Mouse (Mus musculus): ENCODE measurements around the gene Rhod. TPM values are rescaled to one million over a fixed set of nuclear protein-coding genes. Genes with fewer than 3 reads are reported as not detected.

Rhod gene
- total RNA-seq (2023; ENCODE audit: inconsistent age) = 0.57 to 1.1 TPM (median 1.0 TPM) in 3 of 4 replicates, not detected in the other

GRCm38 (mm10) chr19:4439161-4439801 is at the start of gene Rhod:
TSS of gene Rhod (minus strand) at chr19:4439432.

GRCm38 (mm10) chr19:4477345-4478189 is 38.3 kb upstream of the Rhod start, which contains the start of gene Syt12:
TSS of gene Syt12 (minus strand) at chr19:4477447.

GRCm38 (mm10) chr19:4397798-4398629 is 41.2 kb downstream of the Rhod start, which contains the start of gene Kdm2a:
TSS of gene Kdm2a (minus strand) at chr19:4398285.

Other genes starting within 250 kb of the Rhod start
- 250 to 285 TPM (median 268 TPM) in 4 replicates for gene Tbc1d10c, start 248.1 kb downstream of the Rhod start, total RNA-seq (2023; ENCODE audit: inconsistent age)
- 381 to 449 TPM (median 412 TPM) in 4 replicates for gene Ppp1ca, start 247.4 kb downstream of the Rhod start, total RNA-seq (2023; ENCODE audit: inconsistent age)
- gene Rad9a, start 237.8 kb downstream of the Rhod start, total RNA-seq (2023; ENCODE audit: inconsistent age) = 53.6 to 56.9 TPM (median 55.2 TPM) in 4 replicates
- gene Clcf1, start 225.2 kb downstream of the Rhod start, total RNA-seq (2023; ENCODE audit: inconsistent age) = 141 to 150 TPM (median 145 TPM) in 4 replicates
- gene AC109138.7, start 225.1 kb downstream of the Rhod start, total RNA-seq (2023; ENCODE audit: inconsistent age) = not detected in 4 replicates
- 199 to 218 TPM (median 212 TPM) in 4 replicates for gene Pold4, start 207.5 kb downstream of the Rhod start, total RNA-seq (2023; ENCODE audit: inconsistent age)
- 22.2 to 34.5 TPM (median 24.6 TPM) in 4 replicates for gene Ssh3, start 170.3 kb downstream of the Rhod start, total RNA-seq (2023; ENCODE audit: inconsistent age)
- 22.0 to 30.9 TPM (median 23.6 TPM) in 4 replicates for gene Ankrd13d, start 156.3 kb downstream of the Rhod start, total RNA-seq (2023; ENCODE audit: inconsistent age)
- 533 to 592 TPM (median 549 TPM) in 4 replicates for gene Grk2, start 133.2 kb downstream of the Rhod start, total RNA-seq (2023; ENCODE audit: inconsistent age)
- gene Kdm2a, start 41.1 kb downstream of the Rhod start, total RNA-seq (2023; ENCODE audit: inconsistent age) = 209 to 242 TPM (median 228 TPM) in 4 replicates
- not detected in 4 replicates for gene Syt12, start 38.0 kb upstream of the Rhod start, total RNA-seq (2023; ENCODE audit: inconsistent age)
- gene 2010003K11Rik, start 59.2 kb upstream of the Rhod start, total RNA-seq (2023; ENCODE audit: inconsistent age) = not detected in 4 replicates
- gene Pcx, start 71.0 kb upstream of the Rhod start, total RNA-seq (2023; ENCODE audit: inconsistent age) = 3.8 to 8.0 TPM (median 4.9 TPM) in 4 replicates
- 0.16 to 0.33 TPM (median 0.29 TPM) in 4 replicates for gene Lrfn4, start 176.2 kb upstream of the Rhod start, total RNA-seq (2023; ENCODE audit: inconsistent age)
- 53.6 to 54.6 TPM (median 54.2 TPM) in 4 replicates for gene Rce1, start 186.2 kb upstream of the Rhod start, total RNA-seq (2023; ENCODE audit: inconsistent age)